Mouse (Mus musculus): Measurements from ENCODE around the gene Tnr.

DNA sequence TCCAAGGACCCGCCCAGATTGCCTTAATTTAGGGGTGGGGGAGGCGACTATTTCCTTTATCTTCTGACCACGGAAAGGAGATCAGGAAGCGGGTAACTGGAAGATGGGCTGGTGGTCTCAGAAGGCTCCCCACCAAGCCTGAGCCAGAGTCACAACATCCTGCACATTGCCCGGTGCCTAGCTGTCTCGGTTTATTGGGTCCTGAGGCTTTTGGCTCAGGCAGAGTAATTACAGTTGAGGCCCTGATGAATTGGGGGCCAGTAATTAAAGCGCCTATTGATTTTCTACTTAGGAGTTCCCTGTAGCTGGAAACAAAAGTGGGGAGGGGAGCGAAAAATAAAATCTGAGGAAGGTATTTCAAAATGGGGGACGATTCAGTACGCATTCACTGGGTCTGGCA is 27.5 kb downstream of the Tnr start:
- TF ChIP-seq GABPA (IDR thresholded peaks at IDR 0.05; ENCODE audit: insufficient replicate concordance, low read depth, low read length), result no peak
- no peak for TF ChIP-seq CTCF (conservative IDR thresholded peaks at IDR 0.05 in 1 of 2, IDR thresholded peaks at IDR 0.05 in 1 of 2; ENCODE audit: low read depth in 2 of 2, low read length in 2 of 2)
- TF ChIP-seq TBP (conservative IDR thresholded peaks at IDR 0.05; ENCODE audit: low read depth, low read length), result no peak
- no peak for TF ChIP-seq POLR2A (IDR thresholded peaks at IDR 0.05; ENCODE audit: low read depth, low read length)
- TF ChIP-seq CHD2 (IDR thresholded peaks at IDR 0.05; ENCODE audit: low read length), result no peak
- TF ChIP-seq MAZ (IDR thresholded peaks at IDR 0.05; ENCODE audit: low read depth, low read length), result no peak
- TF ChIP-seq CHD1 (IDR thresholded peaks at IDR 0.05; ENCODE audit: low read depth, low read length), result no peak
- no peak for TF ChIP-seq ZC3H11A (IDR thresholded peaks at IDR 0.05; ENCODE audit: low read depth, low read length)

Data from CH12.LX (cell line).